Mouse (Mus musculus): ENCODE data around the gene Ppil6.

The Ppil6 gene

GRCm38 (mm10) chr10:41525696-41526095 lies 35.5 kb downstream of the Ppil6 start:
- DNase-seq (ENCODE audit: low spot score) = no peak

GRCm38 (mm10) chr10:41529972-41530371 lies 39.7 kb downstream of the Ppil6 start:
- peak; percentile 58 for DNase-seq (ENCODE audit: low spot score)

DNA sequence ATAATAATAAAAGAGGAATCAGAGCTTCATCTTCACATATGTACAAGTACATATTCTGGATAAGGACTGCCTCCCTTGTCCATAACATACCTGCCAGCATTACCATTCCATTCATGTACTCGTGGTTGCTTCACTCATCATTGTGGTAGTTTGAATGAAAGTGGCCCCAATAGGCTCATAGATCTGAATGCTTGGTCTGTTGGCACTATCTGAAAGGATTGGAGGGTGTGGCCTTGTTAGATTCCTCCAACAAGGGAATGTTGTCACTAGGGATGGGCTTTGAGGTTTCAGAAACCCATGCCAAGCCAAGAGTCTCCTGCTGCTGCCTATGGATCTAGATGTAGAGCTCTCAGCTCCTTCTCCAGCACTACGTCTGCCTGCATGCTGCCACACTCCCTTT lies 45.8 kb downstream of the Ppil6 start:
- no peak for DNase-seq (ENCODE audit: low spot score)

- no peak for DNase-seq (ENCODE audit: low spot score)
These were observed 46.5 kb downstream of the Ppil6 start for GRCm38 (mm10) chr10:41536714-41537113.

DNA sequence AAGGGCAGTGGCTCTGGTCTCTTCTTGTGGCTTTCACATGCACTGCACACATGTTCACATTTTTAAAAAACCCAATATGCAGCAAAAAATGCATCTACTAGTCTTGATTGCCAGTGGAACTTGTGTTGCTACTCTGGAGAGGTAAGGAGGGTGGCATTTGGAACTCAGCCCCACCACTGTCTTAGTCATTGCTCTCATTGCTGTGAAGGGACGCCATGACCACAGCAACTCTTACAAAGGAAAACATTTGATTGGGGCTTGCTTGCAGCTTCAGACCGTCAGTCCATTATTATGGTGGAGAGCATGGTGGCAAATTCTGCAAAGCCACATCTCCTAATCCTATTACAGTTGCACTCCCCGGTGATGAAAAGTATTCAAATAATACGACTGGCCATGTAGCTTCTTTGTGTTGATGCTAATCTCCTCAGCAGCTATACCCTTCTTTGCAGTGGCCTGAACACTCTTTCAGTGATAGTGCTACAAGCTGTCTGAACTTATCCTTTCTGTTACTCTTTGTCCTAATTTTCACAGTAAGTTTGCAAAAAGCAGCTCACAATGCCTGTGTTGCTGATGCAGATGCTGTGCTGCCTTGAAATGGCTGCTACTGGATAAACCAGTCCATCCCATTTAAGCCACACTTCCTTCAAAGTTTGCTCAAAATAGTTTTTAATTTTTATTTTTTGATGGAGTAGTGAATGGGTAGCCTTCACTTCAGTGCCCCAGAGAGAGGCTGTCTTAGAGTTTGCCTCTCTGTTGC lies 47.2 kb downstream of the Ppil6 start:
- DNase-seq (ENCODE audit: low spot score) = no peak

- DNase-seq (ENCODE audit: low spot score) = no peak
These were observed 47.7 kb downstream of the Ppil6 start for GRCm38 (mm10) chr10:41537983-41538330.

GRCm38 (mm10) chr10:41538986-41539385 lies 48.7 kb downstream of the Ppil6 start:
- no peak for DNase-seq (ENCODE audit: low spot score)

- DNase-seq (ENCODE audit: low spot score) = no peak
These were observed 51.8 kb downstream of the Ppil6 start for GRCm38 (mm10) chr10:41542057-41542456.

DNA sequence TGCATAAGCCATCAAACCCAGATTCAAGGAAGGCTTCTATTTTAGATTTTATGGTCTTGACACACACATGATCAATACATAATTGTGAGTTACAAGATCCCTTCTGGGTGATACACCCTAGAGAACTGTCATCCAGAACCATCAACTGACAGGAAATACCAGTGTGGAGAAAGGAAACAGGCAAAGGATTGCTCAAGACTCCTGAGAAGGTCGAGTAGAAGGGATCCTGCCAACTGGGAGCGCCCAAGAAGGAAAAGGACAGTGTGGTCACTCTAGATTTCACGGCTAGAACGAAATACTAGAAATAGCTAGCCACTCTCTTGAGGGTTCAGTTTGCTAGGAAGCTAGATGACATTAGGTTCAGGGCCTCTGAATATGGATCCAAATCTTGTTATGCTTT lies 53.2 kb downstream of the Ppil6 start:
- DNase-seq (ENCODE audit: low spot score) = no peak

- no peak for DNase-seq (ENCODE audit: low spot score)
These were observed 53.6 kb downstream of the Ppil6 start for GRCm38 (mm10) chr10:41543844-41544243.

DNA sequence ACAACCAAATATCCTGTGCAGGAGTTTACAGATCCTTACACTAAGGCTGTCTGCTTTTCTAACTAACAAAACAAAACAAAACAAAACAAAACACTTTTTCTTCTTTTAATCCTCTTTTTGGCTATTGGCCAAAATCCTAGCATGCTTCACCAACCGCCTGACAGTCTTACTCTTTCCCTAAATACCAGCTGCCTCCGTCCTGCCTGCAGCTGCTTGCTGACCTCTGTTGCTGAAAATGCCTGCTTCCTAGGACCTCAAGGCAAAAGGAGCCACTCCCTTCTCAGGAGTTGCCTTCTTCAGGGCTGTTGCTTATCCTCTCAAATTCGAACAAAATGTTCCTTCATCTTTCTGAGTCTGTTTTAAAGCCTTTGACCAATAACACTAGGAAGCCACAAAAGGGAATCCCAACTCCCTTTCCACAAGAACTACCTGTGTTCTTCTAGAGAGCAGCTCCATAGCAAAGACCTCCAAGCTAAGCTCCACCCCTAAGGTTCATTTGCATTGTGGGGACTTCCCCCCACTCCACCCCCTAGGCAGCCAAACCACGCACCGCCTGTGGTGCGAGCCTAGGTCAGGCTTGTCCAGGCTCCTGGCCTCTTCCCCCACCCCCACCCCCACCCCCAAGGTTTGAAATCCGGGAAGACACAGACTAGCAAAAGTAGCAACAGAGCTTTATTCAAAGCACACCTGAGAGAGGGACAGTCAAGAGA lies 54.4 kb downstream of the Ppil6 start:
- no peak for DNase-seq (ENCODE audit: low spot score)

DNA sequence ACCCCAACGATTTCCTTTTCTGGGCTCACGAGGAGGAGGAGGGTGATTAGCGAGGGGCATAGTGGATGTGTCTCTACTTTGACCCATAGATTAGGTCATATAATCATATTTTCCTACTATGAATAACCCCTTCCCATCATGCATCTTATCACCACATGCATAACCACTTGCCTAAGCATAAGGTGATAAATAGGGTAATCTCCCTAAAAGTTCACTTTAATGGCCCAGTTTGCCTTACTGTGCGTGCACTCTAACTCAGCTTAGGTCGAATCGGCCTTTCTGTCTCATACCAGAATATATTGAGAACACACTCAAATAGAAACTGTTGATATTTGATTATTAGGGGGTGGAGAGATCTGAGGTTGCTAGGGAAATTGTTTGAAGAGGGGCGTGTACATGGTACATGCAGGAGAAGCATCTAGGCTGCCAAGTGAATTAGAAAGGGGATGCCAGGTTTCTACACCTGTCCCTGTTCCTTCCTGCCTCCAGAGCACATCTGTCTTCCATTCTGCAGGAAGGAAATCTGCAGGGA lies 55.1 kb downstream of the Ppil6 start:
- DNase-seq (ENCODE audit: low spot score) = no peak

DNA sequence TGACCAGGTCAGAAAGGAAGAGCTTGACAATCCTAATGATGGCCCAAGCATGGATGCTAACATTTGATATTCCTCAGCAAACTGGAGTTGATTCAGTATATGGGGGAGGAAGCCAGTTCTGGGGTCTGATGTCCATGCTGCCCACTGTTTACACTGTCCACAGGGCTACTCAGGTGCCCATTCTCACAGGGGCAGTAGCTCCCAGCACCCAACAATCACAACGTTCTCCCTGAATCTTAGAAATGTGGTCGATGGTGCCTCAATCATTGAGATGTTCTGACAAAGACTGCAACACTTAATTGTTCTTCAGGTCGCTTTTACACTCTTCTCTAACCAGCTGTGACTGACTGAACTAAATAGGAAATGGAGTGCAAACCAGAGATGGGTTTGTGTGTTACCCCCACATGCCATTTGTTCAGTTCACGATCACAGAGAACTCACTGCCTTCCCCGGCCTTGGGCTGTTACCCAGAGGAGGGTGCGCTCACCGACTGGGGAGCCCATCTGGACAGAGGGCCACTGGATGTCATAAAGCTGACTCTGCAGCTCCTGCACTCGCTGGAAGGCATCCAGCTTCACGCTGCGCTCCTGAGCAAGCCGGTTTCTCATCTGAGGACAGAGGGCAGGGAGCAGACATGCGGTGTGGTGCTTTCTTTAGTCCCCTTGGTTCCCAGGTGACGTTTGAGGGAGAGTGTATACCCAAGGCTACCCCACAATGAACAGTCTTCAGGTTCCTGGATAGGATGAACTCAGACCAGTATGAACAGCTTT lies 56.3 kb downstream of the Ppil6 start:
- no peak for DNase-seq (ENCODE audit: low spot score)

DNA sequence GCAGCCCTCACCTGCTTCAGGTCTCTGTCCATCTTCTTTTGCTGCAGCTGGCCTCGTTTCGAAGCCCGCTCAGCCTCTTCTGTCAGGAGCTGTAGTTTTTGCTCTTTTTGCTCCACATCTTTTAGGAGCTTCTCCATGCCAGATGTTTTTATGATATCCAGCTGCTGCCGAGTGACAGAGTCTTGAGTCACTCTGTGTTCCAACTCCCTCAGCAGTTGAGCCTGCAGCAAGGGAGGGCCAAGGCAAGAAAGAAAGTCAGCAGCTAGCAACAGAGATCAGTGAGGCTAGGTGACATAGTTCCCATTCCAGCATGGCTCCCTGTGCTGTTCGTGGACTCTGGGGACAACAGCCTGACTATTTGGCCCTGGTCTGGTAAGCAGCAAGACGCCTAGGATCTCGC lies 60.5 kb downstream of the Ppil6 start:
- DNase-seq (ENCODE audit: low spot score) = no peak

GRCm38 (mm10) chr10:41552319-41552718 lies 62.1 kb downstream of the Ppil6 start:
- DNase-seq (ENCODE audit: low spot score) = peak; percentile 10

DNA sequence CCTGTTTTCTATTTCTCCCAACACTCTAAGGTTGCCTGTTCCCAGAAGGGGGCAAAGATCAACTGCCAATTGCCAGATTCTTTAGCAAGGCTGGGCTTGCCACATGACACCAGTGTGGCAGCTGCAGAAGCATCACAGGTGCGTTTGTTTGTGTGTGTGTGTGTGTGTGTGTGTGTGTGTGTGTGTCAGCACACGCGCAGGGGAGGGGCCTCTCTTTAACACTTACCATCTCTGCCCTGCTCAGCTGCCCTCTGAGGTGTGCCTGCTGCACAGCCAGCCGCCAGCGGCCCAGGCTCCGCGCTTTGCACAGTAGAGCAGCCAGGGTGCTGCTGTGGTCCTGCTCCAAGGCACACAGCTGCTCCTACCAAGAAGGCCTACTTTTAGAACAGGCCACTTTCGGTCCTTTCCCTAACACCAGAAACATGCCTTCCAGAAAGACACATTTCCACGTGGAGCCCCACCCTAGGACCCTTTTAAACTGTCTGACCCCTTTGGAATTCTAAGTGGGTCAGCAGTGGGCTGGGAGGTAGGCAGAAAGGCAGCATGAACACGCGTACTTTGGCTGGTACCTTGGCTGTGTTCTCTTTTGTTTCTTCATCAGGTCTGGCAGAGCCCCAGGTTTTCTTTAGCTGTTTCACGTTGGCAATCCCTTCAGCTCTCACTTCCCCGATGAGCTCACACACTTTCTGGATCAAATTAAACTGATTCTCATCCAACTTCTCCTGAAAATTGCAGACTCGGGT lies 62.8 kb downstream of the Ppil6 start:
- DNase-seq (ENCODE audit: low spot score) = peak; percentile 64

GRCm38 (mm10) chr10:41553711-41554110 lies 63.5 kb downstream of the Ppil6 start:
- DNase-seq (ENCODE audit: low spot score) = no peak

GRCm38 (mm10) chr10:41555081-41555480 lies 64.8 kb downstream of the Ppil6 start:
- no peak for DNase-seq (ENCODE audit: low spot score)

DNA sequence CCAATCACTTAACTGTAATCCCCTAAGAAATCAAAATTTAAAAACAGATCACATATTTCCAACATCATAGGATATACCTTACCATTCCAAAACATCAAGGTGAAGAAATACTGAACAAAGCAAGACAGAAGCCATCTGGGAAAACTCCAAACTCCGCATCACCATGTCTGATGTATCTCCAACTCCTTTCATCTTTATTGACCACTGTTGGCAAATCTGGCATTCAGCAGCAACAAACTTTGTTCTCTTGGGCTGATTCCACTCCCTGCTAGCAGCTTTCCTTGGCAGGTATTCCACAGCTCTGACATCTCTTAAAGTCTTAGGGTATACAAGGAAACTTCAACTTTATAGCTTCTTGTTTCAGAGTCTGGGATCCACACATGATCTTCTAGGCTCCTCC lies 68.2 kb downstream of the Ppil6 start:
- no peak for DNase-seq (ENCODE audit: low spot score)

GRCm38 (mm10) chr10:41561701-41562395 lies 71.6 kb downstream of the Ppil6 start:
- no peak for DNase-seq (ENCODE audit: low spot score)
